Mouse (Mus musculus) heart, postnatal 25 days (tissue): ENCODE data around the gene Akr1b8. TPM values are rescaled to one million over a fixed set of nuclear protein-coding genes. Genes with fewer than 3 reads are reported as not detected.
"Not testable (repeated sequence)": the region's sequence is repeated elsewhere in the genome, so short reads cannot be mapped to it uniquely, and the experiment has no call there.

Experiments used
- DNase-seq: peaks from one replicate; pipeline ENCODE4 v3.0.0; 2022; ENCODE audit warnings: low spot score
- intact Hi-C: fragments of 180-260 bp; cut with DNase I; formaldehyde crosslinking; loops from one replicate; pipeline ENCODE4 v1.15.1; 2025
- total RNA-seq, 2 experiments: library from RNA; stranded (reverse); gene quantifications; 2 replicates each; pipeline ENCODE4 v1.2.3; 2021

Akr1b8 gene
- total RNA-seq, 2 experiments from 2014 or later, result 3.7 to 3.9 TPM

DNA sequence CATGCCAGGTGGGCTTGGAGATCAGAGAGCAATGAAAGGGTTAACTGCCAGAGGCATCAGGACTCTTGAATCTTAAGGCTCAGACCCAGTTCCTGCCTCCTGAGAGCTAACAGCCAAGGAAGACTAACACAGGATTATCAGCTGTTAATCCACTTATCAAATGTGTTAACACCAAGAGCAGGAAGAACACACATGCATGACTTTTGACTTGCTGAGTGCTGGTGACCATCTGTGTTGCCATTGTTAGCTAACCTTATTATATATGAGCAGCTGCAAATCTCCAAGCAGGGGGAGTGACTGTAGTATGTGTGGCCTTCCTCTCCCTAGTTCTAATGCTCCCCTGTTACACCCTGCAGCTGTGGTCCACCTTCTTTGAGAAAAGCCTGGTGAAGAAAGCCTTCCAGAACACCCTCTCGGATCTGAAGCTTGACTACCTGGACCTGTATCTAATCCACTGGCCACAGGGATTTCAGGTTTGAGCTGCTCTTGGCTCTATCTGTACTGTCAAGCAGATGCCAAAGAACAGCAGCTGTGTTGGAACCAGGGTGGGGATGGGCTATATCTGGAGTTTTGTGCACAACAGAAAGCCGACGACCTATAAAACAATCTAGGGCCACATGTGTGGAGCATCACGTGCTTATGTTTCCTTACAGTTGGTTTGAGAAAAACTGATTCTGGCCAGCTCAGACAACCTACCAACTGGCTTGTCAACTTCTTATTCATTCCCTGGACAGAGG is 34.7 kb downstream of the Akr1b8 start:
- DNase-seq, result no peak
- intact Hi-C loops, result no loop called here

DNA sequence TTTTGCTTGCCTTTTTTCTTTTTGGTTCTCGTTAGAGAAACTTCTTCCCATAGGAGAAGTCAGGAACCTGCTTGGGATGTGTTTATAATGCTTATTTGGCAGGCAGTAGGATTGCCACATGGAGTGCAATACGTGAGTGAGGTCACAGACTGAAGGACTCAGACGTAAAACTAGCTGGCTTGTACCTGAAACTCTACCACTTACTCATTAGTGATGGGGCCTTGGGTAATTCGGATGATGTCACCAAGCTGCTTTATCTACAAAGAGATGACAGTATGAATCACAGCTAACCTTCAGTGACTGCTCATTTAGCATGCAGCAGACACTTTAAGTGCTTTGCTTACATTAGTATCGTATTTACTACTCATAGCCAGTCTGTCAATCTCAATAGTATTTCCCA is 42.0 kb downstream of the Akr1b8 start:
- DNase-seq, result no peak
- intact Hi-C loops, result no loop called here

DNA sequence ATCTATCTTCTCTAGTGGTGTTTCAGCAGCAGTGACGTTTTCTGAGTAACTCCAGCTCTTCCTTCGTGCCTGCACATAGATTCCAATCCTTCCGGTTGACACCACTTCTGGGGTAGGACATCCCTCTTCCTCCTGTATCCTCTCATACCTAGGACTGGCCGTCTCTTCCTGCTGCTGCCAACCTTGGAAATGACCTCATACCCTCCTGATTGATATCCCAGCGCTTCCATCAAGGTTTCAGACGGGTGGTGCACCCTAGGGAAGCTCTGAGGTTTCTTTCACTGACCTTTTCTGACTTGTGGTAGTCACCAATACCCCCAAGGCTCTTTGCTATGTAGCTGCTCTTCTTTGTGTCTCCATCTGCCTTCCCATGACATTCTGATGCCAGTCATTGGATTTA is 44.5 kb downstream of the Akr1b8 start:
- intact Hi-C loops, result no loop called here
- DNase-seq, result no peak

DNA sequence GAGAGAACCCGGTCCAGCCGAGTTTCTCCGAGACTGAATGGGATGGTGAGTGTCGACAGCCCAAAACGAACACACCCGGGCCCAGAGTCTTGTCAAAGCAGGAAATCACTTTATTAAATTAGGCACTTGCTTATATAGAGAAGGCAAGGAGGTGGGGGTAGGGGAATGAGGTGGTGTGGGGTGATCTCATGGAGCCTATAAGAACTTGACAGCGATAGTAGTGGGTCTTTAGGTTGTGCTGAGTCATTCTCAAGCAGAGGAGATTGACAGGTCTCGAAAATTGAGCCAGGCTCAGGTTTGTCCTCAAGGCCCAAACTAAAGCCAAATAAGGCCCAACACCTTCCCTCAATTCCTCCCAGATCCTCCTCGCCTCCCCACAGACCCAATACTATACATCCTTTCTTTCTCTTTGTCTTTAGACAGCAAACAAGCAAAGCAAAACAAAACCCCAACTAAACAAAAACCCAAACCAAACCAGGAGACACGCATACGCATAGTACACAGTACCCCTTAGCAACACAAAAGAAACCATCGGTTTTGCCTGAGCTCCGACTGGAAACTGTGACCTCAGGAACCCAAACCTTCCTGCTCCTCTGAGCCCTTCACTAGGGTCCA is 45.8 kb downstream of the Akr1b8 start:
- DNase-seq, result no peak
- intact Hi-C loops, result no loop called here

DNA sequence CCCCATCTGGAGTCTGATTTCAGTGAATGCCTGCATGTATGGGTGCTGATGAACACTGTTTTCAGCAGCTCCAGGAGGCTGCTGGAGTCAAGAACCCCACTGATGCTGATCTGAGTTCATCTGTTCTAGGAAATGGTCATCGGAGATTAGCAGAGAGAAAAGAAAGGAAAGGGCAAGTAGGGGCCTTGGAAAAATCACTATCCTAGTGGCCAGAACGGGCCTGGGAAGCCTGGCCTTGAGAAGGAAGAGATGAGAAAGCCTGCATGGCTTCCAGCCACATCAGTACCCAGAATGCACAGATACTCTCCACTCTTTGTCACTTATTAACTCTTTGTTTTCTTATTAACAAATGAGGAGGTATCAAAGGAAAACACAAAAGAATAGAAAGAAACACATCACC is 46.8 kb downstream of the Akr1b8 start:
- no peak for DNase-seq
- intact Hi-C loops, result no loop called here

DNA sequence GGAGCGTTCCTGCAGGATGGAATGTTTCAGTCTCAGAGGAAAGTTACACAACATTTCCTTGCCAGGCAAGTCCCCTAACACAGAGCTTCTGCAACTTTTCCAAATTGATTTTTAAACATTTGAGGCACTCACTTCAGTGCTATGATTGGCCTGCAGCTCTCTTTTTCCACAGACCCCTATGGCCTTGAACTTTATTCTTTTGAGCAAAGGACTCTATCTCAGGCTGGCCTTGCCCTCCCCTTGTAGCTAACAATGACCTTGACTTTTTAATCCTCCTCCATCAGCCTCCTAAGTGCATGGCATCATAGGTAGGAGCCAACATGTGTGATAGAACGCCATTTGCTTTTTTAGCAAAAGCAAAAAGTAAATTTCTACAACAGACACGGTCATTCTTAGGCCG is 52.8 kb downstream of the Akr1b8 start:
- no peak for DNase-seq
- intact Hi-C loops, result no loop called here

DNA sequence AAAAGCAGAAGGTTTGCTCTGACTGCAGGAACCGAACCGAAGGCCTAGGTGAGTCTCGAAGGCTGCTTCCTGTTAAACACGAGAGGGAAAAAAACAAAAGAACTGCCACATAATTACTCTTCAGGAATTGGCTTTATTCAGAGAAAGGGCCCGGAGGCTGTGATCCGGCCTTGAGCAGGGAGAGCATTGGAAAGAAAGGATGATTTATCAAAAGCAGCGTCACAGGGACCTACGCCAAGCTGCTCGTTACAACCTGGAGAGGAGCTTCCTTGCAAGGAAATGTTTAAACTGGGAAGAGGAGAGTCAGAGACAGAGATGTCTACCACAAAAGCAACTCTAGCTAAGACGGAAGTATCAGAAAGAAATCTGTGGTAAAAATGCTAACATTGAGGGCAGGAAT is 53.5 kb downstream of the Akr1b8 start:
- intact Hi-C loops, result no loop called here

DNA sequence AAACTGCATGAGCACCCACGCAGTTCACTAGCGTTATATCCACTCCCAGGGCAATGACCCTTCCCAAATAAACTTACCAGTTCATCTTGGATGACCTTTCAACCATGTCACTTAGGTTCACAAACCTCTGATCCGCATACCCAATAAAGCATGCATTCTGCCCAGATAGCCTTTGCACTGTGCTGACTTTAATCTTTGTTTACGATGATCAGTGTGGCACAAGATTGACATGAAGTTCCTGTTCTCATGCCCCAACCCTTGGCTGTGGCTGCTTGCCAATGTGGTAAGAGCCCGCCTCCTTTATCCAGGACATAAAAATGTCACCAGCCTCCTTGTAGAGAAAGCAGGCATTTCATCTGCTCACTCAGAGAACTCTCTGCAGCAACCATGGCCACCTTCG is 58.1 kb downstream of the Akr1b8 start, which contains the start of gene Akr1b7:
Gene Akr1b7, plus strand, starts transcription at position 312 of the 400 bp plus-strand sequence.
- DNase-seq, result no peak
- intact Hi-C loops, result no loop called here

More for the DNA sequence above, 53.5 kb downstream of the Akr1b8 start:
- DNase-seq, result no peak

DNA sequence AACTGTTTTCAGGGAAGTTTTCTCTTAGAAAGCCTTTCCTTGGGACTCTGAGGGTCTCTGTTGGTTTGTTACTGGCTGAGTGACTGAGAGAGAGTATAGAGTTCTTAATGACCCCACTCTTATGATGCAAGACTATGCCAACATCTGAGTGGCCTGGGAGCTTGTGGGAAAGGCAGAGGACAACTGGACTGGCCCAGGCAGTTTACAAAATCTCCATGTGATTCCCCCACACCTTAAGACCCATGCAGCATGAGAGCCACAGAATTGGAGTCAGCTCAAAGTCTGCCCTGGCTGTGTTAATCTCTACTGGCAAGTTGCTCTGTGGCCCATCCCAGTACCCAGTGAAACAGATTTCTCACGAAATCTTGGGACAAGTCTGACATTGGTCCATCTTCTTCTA is 58.8 kb downstream of the Akr1b8 start:
- DNase-seq, result no peak
- intact Hi-C loops, result no loop called here

DNA sequence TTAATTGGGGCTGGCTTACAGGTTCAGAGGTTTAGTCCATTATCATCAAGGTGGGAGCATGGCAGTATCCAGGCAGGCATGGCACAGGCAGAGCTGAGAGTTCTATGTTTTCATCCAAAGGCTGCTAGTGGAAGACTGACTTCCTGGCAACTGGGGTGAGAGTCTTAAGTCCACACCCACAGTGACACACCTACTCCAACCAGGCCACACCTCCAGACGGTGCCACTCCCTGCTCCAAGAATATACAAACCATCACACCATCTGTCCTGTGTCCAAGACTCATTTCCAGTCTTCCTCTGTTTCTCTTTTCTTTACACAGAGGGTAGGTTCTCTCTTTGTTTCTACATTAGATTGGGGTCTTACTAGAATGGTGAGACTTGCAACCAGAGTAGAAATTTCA is 59.5 kb downstream of the Akr1b8 start:
- intact Hi-C loops, DNase-seq: not testable (repeated sequence)

DNA sequence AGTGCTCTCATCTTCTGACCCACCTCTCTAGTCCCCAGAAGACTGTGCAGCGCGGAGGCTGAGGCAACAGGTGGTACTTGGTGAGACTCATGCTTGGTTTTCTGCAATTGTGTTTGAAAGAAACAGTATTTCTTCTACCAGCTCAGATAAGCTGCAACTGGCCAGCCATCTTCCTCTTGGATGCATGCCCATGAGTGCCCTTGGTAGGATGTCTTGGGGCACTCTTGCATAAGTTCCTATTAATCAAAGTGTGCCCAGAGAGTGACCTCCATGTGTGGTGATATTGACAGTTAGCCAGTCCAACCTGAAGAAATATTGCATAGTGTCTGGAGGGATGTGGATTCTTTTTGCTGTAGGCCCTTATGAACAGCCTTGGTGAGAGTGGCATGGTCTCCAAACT is 62.6 kb downstream of the Akr1b8 start:
- no peak for DNase-seq
- intact Hi-C loops, result no loop called here

Other genes starting within 250 kb of the Akr1b8 start
- gene Slc35b4, start 177.0 kb upstream of the Akr1b8 start, total RNA-seq, result 1 to 10 TPM; 8.7 to 9.8 TPM
- gene Akr1b3, start 36.6 kb upstream of the Akr1b8 start, total RNA-seq, result 100 to 1,000 TPM; 255 to 264 TPM
- gene Akr1b10, start 30.1 kb downstream of the Akr1b8 start, total RNA-seq, result 10 to 100 TPM; 67.4 to 68.0 TPM
- not detected for gene Akr1b7, start 58.2 kb downstream of the Akr1b8 start, total RNA-seq
- gene Bpgm, start 122.1 kb downstream of the Akr1b8 start, total RNA-seq, result 100 to 1,000 TPM in 1 of 2 experiments, 10 to 100 TPM in 1; 63.5 to 103 TPM
- gene Cald1, start 244.4 kb downstream of the Akr1b8 start, total RNA-seq, result 10 to 100 TPM; 49.3 to 53.1 TPM